Mouse (Mus musculus): Measurements from ENCODE around the gene Akap9.
"Not testable (repeated sequence)": the region's sequence is repeated elsewhere in the genome, so short reads cannot be mapped to it uniquely, and the experiment has no call there.

The Akap9 gene

DNA sequence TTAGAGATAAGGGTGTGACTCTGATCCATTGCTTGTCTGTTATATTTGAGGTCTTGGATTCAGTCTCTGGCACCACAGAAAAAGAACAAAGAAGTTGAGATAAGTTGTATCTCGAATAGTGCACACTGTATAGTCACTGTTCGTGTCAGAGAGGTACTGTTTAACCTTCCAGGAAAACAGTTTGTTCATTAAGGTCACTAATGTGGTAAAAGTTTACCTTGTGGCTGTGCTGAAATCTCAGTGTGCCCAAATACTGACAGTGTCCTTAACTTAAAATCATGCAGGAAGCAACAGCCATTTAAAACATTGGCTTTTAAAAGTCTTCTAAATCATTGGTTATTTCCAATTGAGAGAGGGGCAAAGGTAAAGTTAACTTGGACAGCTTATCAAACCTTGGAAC lies 43.1 kb downstream of the Akap9 start:
- DNase-seq: no peak

DNA sequence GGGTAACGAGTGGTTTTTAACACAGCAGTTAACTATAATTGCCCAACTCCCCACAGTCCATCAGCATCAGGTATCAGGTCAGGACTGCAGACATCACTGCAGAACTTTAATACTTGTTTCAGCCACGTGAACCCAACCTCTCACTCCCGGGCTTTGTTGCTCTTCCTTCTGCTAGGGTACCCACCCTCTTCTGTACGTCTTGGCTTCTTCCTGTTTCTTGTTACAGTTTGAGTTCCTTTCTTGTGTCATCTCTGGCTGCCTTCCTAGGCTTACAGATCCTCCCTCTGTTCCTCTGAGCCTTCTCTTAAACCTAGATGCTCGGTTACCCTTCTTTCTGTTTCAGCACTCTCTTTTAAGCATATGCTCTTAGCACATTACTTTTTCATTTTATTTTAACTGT lies 45.9 kb downstream of the Akap9 start:
- DNase-seq: no peak

DNA sequence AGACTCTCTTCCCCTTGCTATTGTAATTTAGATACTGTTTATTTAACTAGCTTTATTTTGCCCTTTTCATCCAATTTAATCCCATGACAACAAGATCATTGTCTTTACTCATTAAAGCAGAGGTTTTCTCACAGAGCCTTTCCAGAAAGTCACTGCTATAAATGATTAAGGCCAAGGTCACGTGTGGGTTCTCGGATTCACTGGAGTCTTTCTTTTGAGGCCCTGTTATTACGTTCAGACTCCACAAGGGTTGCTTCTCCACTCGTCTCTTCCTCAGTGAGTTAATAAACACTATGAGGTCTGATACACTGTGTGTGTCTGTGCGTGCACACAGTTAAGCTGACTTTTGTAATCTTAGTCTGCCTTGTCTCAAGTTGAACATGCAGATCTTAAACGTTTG lies 47.0 kb downstream of the Akap9 start:
- no peak for DNase-seq

DNA sequence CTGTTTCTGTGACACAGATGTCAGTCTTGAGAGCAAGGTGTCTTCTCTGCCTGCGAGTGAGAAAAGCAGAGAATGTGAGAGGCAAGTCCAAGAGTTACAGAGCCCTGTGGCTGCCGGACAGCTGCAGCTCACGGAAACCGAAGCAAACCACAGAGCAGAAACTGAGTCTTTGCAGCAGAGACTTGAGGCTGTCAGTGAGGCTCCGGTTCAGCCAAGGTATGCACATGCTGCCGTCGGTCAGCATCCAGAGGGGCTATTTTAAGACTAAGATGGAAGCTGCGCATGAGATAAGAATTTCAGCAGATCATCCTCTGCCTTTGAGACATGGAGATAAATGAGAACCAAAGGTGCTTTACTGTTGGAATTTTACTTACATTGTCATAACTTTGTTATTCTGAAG lies 48.3 kb downstream of the Akap9 start:
- no peak for DNase-seq

DNA sequence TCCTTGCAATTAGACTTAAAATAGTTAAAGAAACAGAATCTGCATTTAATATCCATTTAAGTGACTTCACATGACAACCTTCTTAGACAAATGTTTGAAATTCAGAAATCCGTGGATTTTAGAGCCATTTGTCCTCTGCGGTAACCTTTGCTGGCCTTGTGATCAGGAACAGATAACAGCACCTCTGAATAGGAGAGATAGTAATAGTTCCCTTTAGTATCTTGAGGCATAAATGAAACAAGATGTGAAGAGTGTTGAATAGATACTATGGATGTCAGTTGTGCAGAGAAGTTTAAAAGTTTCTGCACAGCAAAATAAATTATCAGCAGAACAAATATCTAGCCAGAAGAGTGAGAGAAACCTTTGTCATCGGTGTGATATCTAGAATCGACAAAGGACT lies 50.0 kb downstream of the Akap9 start:
- DNase-seq: no peak

DNA sequence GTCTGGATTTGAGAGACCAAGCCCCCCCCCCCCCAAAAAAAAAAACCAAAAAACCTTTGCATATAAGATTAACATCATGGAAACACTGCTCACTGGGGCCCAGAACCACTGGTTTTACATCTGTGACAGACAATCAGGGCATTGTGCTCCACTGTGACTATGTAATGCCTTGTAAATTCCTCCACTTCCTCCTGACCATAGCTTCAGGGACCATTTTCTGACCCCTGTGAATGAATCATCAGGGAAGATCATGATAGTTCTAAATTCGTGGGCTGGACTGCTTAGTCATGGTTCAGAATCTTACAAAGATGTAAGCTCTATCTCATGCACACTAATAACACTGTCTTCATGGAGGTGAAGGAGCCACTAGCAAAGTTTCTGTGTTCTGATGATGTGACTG lies 61.8 kb downstream of the Akap9 start:
- DNase-seq: no peak

DNA sequence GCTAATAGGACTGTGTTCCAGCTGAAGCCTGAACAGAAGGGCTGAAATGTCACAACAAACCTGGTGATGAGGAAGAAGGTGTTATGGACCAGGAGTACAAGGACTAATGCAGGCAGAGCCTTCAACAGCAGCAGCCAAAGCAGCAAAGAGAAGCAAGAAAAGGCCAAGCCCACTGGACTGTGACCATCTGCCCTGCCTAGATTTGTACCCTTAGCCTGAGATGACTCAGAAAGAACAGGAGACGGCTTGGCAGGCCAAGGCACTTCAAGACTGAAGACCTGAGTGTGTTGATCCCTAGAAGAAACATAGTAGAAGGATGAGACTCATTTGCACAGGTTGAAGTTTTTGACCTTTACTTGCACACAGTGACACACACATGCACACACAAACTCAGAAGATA lies 62.6 kb downstream of the Akap9 start:
- DNase-seq: no peak

DNA sequence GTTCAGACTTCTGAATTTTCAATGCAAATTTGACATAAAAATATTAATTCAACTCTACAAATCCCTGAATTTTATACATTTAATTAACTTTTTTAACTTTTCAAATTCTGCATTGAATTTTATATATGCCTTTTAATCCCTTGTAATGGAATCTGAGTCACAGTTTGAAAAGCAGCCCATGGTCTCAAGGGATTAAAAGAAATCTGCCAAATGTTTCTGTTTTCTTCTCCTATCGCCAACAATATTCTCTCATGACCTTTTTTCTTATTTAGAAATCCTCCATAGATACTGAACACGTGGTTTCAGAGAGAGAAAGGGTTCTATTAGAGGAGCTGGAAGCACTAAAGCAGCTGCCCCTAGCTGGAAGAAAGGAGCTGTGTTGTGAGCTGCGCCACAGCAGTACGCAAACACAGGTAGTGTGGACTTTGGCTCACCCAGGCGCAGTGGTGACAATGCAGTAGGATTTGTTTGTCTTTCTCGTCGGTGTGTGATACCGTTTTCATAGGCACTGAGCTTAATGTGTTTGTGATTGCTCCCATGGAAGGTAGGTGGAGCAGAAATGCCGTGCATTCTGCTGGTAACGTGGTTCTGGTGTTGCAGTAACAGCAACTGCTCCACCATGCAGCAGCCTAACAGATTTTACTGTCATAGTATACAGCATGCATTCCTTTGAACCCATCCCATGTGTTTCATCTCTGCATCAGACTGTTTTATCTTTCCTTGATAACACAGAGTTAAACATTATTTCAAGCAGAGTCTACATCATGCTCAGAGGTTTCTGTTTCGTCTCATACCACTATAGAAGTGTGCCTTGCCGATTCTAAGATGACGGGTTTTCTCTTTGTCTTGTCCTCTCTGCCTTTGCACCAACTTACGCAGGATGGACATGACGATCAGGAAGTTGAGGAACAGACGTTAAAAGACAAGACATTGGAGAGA lies 76.9 kb downstream of the Akap9 start:
- DNase-seq: no peak

DNA sequence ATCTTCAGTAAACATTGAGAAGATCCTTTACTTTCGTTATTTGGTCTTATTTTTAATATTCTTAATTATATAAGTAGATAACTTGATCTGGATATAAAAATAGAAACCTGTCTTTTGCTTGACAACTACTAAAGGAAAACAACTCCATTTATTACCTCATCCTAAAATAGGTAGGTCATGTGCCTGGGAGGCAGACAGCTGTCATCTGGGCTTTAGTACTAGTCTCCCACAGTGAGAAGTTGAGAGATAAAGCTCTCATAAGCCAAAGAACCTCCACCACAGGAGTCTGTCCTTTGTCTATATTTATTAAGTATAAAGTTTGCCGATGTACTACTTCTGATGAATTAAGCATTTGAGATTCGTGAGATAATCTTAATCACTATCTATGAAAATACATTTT lies 78.8 kb downstream of the Akap9 start:
- DNase-seq: no peak

DNA sequence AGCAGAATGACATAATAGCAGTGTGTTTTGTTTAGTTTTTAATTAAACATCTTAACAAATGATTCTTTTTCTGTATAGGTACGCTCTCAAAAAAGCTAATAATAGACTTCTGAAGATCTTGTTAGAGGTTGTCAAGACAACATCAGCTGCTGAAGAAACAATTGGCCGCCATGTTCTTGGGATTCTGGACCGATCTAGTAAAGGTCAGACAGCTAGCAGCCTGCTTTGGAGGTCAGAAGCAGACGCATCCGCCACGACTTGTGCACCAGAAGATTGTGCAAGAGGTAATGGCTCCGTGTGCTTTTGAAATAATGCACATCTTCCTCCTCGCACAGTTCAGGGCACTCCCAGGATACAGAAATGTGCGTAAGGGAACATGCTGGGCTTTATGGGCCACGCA lies 80.4 kb downstream of the Akap9 start:
- no peak for DNase-seq

DNA sequence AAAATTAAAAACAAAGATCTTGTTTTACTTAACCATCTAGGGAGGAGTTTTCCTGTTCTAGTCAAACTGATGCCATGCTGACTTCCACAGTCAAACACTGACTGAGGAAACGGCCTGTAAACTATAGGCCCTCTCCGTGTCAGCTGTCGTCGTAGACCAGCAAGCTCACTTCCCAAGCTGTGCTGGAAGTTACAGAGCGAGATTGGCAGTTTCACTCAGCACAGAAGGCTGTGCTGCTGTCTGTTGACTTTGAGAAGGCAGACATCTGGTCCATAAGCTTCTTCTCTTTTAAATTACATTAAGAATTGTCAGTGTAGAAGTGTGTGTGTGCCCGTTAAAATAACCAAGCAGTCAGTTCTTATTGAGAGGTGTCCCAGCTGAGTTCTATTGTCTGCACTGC lies 81.7 kb downstream of the Akap9 start:
- DNase-seq: no peak

DNA sequence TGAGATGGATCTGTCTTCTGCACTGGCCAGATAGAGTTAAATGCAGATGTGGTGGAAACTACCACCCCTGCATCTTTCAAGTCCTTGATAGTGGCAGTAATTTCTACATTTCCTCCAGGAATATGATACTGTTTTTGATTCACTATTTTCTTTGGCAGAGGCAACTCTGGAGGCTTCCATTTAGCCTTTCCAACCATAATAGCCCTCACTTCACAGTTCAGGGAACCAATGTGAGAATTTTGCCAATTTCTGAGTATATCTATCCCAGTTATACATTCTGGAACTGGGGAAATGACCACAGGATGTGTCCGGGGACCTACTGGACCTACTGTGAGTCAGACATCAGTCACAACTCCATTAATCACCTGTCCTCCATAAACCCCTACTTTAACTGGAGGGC lies 89.8 kb downstream of the Akap9 start:
- not testable (repeated sequence) for DNase-seq

DNA sequence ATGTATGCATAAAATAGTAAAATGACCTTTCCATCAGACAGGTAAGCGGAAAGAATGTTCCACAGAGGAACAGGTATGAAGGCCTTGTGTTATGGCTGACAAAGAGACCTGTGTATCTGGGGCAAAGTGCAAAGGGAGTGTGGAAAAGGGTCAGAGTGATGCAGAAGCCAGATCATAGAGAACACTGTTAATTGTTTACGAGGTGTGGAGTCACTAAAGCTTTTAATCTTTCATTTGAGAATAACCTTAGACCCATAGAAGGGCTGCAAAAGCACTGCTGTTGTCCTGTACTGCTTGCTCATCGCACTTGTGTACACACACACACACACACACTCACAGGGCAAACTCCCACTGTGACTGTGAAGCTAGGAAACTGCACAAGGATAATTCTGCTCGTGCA lies 91.5 kb downstream of the Akap9 start:
- DNase-seq: no peak

DNA sequence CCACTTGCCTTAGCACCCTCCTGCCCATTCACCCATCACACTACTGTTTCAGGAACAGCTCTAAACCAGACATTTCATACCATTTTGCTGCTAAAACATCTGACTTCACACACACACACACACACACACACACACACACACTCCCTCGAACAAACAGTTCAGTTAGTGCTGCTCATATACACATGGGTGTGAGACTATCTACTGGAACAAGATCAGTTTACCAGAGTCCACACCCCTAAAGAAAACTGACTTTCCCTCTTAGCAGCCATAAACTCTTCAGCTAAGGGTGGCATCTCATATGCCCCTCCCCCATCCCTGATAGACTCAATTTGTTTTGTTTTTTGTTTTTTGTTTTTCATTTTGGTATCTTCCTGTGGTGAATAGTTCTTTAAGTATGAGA lies 92.2 kb downstream of the Akap9 start:
- no peak for DNase-seq

DNA sequence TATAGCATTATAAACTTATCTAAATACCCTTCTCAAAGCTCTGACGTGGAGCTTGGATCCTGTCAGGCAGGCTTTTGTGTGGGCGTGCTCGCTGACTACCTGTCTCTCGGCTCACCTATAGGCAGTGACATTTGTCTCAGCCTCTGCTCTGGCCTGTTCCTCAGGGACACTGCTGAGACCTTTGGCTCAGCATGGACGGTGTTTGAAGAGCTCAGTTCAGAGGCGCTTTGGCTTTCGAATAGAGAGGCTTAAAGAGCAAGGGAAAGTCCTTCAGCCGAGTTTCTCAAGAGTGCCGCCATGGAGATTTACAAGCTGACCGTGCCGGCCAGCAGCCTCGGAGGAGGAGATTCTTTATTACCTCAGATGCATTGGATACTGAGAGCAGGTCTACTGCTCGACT lies 95.3 kb downstream of the Akap9 start:
- peak in 1 of 2 experiments; percentile 10 for DNase-seq

DNA sequence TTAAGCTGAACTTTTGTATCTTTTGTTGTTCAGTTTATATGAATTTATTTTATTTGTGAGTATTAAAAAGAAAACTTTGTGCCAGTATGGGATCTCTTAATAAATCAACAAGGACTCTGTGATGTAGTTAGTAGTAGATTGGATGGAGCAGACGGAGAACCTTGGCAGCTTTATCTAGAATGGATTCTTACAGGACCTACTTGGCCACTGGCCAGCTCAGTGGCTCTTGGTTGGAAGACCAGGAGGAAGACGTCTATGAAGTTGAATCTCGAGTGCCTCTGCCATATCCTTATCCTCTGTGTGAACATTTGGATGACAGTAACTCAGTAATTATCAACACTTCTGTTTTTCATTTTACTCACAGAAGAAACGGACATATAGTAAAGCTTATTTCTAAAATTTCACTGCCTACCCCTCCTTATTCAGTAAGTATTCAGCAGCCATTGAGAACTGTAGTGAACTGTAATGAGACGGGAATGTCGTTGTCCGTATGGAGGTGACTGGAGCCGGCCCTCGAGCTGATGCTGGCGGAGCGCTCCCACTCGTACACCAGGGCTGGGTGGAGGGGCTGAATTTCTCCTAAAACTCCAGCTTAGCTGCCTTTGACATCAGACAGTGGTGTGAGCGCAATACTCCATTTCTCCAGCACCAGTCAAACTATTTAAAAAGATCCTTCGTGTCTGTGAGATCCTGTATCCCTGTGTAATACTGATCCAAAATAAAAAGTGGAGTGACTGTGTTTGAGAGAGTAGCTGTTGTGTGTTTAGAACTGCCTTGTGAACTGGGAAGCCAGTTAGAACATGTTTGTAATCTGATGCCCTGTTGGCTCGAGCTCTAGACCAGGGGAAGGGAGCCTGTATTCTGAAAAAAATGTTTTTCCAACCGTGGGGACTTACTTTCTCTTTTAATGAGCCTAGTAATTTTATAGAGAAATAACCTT lies 96.2 kb downstream of the Akap9 start:
- DNase-seq: peak; percentile 69 to 70

DNA sequence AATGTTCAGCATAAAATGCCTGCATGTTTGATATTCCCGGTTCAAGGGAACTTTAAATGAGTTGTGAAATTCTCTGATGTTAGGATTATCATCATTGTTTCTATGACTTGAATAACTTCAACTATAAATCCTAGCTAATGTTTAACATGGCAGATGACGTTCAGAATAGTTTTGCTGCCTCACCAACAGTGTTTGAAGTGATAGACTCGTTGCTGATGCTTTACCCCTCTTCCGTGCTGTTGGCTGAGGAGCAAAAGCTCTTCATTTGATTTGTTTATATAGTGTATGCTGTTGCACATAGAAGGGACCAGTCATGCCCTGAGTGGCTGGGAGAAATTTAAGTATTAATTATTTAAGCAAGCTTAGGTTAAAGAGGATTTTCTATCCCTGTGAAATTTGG lies 96.9 kb downstream of the Akap9 start:
- DNase-seq: no peak

DNA sequence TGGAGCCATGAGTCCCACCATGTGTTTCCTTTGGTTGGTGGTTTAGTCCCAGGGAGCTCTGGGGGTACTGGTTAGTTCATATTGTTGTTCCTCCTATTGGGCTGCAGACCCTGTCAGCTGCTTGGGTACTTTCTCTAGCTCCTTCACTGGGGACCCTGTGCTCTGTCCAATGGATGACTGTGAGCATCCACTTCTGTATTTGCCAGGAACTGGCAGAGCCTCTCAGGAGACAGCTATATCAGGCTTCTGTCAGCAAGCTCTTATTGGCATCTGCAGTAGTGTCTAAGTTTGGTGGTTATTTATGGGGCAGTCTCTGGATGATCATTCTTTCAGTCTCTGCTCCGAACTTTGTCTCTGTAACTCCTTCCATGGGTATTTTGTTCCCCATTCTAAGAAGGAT lies 98.5 kb downstream of the Akap9 start:
- DNase-seq: not testable (repeated sequence)

DNA sequence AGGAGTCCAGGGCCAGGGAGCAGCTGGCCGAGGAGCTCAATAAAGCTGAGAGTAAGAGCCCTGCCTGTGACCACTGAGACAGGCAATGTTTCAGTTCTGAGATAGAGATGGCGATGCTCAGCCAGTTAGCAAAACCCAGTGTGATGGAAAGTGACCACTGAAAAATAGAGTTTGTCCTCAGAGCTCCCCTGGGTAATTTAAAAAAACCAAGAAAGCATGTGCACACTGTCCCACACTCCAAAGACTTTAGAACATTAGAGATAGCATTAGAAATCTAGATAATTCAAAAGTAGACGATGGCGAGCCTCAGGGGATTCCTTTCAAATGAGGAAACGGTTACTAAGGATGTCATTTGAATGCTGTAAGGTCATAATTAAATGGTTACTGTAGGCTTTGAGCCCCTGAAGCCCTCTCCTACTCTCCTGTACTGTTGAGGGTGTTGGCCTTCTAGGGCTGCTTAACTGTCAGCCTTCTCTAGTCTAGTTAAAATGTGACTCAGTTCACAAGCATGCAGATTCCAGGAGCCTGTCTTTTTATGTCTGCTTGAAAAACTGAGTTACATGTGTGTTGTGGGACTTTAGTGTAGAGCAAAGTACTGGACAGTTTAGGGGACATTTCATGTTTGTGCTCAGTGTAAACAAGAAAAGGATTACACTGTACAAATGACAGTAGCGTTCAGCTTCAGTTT lies 100.8 kb downstream of the Akap9 start:
- no peak for DNase-seq

DNA sequence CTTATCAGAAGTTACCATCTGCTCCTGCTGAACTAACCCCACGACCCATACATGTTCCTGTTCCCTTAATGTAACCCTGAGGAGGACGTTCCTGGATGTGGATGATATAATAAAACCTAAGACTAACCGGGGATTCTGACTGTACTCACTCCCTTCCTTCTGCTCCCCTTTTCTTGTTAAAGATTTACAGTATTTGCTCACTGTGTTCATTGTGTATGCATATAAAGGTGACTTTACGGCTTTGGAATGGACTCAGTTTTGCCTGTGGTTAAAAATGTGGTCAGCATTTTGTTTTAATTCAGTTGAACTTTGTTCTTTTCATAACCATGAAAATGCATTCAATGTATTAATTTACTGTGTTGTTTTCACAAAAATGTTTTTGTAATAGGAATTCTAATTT lies 104.0 kb downstream of the Akap9 start:
- no peak for DNase-seq

DNA sequence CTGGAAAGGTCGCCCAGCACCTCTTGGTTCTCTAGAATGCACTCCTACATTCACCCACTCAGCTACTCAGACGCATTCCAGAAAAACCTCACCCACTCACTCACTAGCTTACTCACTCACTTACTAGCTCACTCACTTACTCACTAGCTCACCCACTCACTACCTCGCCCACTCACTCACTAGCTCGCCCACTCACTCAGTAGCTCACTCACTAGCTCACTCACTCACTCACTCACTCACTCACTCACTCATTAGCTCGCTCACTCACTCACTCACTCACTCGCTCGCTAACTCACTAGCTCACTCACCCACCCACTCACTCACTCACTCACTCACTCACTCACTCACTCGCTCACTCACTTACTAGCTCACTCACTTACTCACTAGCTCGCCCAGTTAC lies 108.8 kb downstream of the Akap9 start:
- DNase-seq: no peak

DNA sequence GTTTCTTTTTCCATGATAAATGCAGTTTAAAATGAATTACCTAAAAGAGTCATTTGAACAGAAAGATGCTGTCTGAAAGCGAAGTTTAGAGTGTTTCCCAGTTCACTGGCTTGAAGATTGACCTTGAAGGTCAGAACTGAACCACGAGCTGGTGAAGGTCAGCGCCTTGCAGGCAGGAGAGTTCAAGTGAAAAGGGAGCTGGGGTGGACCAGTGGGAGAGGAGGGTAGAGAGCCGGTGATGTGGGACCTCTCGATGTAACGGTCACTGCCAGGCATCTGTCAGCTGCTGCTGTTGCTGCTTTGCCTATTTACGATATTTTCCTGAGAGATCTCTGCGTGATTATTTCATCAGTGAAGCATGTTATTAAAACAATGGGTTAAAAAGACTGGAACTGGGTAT lies 111.5 kb downstream of the Akap9 start:
- no peak for DNase-seq

DNA sequence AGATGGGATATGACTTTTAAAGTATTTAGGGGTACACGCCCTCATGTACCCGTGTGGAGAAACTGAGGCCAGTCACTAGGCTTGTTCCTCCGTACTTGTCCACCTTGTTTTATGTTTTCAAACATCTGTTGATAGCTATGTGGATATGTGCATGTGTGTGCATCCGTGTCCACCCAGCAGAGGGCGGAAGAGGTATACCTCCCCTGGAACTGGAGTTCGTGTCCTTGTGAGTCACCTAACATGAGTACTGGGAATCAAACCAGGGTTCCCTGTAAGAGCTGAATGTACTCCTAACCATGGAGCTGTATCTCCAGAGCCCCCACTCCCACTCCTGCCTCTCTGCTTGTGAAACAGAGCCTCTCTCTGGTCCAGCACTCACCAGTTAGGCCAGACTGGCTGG lies 112.5 kb downstream of the Akap9 start:
- DNase-seq: peak in 1 of 2 experiments; percentile 10
